Mouse (Mus musculus): ENCODE results near the gene Krtap2-4. TPM values are rescaled to one million over a fixed set of nuclear protein-coding genes. Genes with fewer than 3 reads are reported as not detected.
A peak's percentile ranks its signal among the peaks of the same experiment; 100 is the strongest.

Gene Krtap2-4
- total RNA-seq, 2 experiments from 2014 or later = not detected

- intact Hi-C loops (cut with DNase I) = no loop called here
- no peak for DNase-seq (ENCODE audit: low spot score in 2 of 2)
Observed at GRCm38 (mm10) chr11:99590981-99591380, 23.7 kb downstream of the Krtap2-4 start, which contains the start of gene Krtap1-3. Gene Krtap1-3, minus strand, starts transcription at chr11:99591339.

- intact Hi-C loops (cut with DNase I) = no loop called here
- DNase-seq (ENCODE audit: low spot score in 2 of 2) = peak; percentile 18 to 26
Observed at GRCm38 (mm10) chr11:99585096-99585495, 29.6 kb downstream of the Krtap2-4 start.

- intact Hi-C loops (cut with DNase I) = no loop called here
- DNase-seq (ENCODE audit: low spot score in 2 of 2) = no peak
Observed at GRCm38 (mm10) chr11:99583245-99583704, 31.4 kb downstream of the Krtap2-4 start, which contains the start of gene Krtap1-4. Gene Krtap1-4, minus strand, starts transcription at chr11:99583654.

- intact Hi-C loops (cut with DNase I) = no loop called here
- DNase-seq (ENCODE audit: low spot score in 2 of 2) = peak in 1 of 2 experiments; percentile 45
Observed at GRCm38 (mm10) chr11:99581564-99581963, 33.1 kb downstream of the Krtap2-4 start.

DNA sequence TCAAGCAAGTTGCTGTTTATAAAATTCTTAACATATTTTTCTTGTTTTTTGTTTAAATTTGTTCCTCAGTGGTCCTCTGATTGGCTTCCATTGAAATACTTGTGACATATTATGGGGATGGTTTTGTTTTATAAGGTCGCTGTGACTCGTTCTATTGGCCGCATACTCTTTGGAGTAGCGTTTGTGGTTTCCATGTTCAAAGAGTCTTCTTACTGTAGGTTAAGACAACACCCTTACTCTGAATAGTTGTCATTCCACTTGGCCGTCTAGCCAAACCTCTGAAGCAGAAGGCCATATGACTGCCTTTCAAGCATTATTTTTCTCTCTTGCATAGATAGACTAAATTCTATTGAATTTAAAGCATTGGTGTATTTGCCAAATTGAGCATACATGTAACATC is 33.6 kb downstream of the Krtap2-4 start:
- intact Hi-C loops (cut with DNase I) = no loop called here
- no peak for DNase-seq (ENCODE audit: low spot score in 2 of 2)

DNA sequence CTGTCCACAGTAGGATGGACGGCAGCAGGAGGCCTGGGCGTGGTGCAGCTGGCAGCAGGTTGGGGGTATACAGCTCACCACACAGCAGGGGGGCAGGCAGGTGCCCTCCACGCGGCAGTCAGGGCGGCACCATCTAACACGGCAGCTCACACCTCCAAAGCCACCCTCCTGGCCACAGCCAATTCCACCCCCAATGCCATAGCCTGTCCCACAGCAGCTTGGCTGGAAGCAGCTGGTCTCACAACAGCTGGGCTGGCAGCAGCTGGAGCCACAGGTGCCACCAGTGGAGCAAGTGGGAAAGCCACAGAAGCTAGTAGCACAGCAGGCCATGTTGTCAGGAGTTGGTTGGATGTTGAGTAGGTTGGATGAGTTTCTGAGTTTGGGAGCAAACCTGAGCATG is 34.0 kb downstream of the Krtap2-4 start, which contains the start of gene Krtap1-5:
Gene Krtap1-5 (minus strand): TSS at position 381 of the 400 bp plus-strand sequence.
- no peak for DNase-seq (ENCODE audit: low spot score in 2 of 2)
- intact Hi-C loops (cut with DNase I) = no loop called here

- DNase-seq (ENCODE audit: low spot score in 2 of 2) = peak; percentile 54 to 66
- intact Hi-C loops (cut with DNase I) = loop anchor here (10.0 kb wide), 2 partner anchors 189 to 431 kb away; partner anchors contain the start of gene Krt10
Observed at GRCm38 (mm10) chr11:99574106-99574505, 40.5 kb downstream of the Krtap2-4 start.

DNA sequence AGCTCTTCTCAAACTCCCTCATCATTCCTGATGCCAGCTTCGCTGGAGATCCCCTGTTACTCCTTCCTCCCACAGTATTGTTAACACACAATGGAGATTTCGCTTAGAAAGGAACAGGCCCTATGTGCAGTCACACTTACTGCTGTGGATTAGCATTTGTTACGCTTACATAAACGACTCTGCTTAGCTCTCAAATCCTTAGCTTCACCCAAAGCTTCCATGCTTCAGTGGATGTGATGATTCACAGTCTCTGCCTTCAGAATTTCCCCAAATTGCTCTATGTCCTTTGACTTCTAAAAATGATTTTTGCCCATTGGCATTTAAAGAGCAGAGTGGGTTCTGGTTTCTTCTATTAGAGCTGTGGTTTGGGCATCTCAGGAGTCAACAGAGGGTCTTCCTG is 41.5 kb downstream of the Krtap2-4 start:
- DNase-seq (ENCODE audit: low spot score in 2 of 2) = peak in 1 of 2 experiments; percentile 48
- intact Hi-C loops (cut with DNase I) = loop anchor here (2.0 to 10.0 kb wide), 4 partner anchors 106 to 432 kb away; partner anchors contain the start of gene Krt10

GRCm38 (mm10) chr11:99566530-99566929 is 48.1 kb downstream of the Krtap2-4 start, which contains the start of gene Krtap3-1:
Gene Krtap3-1, minus strand, starts transcription at chr11:99566630.
- intact Hi-C loops (cut with DNase I) = no loop called here
- DNase-seq (ENCODE audit: low spot score in 2 of 2) = no peak

Other genes with a start within 250 kb of the Krtap2-4 start
- under 1 TPM in 1 of 2 experiments, not detected in 1; 0.34 TPM for gene Krt28, start 239.9 kb downstream of the Krtap2-4 start, total RNA-seq (2021)
- gene Krt10, start 225.5 kb downstream of the Krtap2-4 start, total RNA-seq (2021) = 10 to 100 TPM; 10.6 to 11.7 TPM
- 10 to 100 TPM; 10.3 TPM for gene Krt12, start 192.6 kb downstream of the Krtap2-4 start, total RNA-seq (2021)
- not detected for gene Krt20, start 176.7 kb downstream of the Krtap2-4 start, total RNA-seq (2021)
- gene Krt23, start 121.7 kb downstream of the Krtap2-4 start, total RNA-seq (2021) = not detected
- not detected for gene Krt39, start 93.5 kb downstream of the Krtap2-4 start, total RNA-seq (2021)
- gene Krt40, start 71.7 kb downstream of the Krtap2-4 start, total RNA-seq (2021) = not detected
- gene Krtap3-3, start 64.0 kb downstream of the Krtap2-4 start, total RNA-seq (2021) = not detected
- gene Krtap3-2, start 58.0 kb downstream of the Krtap2-4 start, total RNA-seq (2021) = not detected
- not detected for gene Gm11939, start 55.4 kb downstream of the Krtap2-4 start, total RNA-seq (2021)
- not detected for gene Krtap3-1, start 48.2 kb downstream of the Krtap2-4 start, total RNA-seq (2021)
- gene Krtap1-5, start 33.8 kb downstream of the Krtap2-4 start, total RNA-seq (2021) = not detected
- not detected for gene Krtap1-4, start 31.2 kb downstream of the Krtap2-4 start, total RNA-seq (2021)
- not detected for gene Krtap1-3, start 23.5 kb downstream of the Krtap2-4 start, total RNA-seq (2021)
- not detected for gene Krtap9-3, start 16.7 kb downstream of the Krtap2-4 start, total RNA-seq (2021)
- gene Gm11938, start 11.5 kb downstream of the Krtap2-4 start, total RNA-seq (2021) = not detected
- not detected for gene Gm11937, start 4.7 kb downstream of the Krtap2-4 start, total RNA-seq (2021)
- gene Gm11562, start 5.6 kb upstream of the Krtap2-4 start, total RNA-seq (2021) = not detected
- gene Krtap4-1, start 13.4 kb upstream of the Krtap2-4 start, total RNA-seq (2021) = not detected
- not detected for gene Krtap4-2, start 20.2 kb upstream of the Krtap2-4 start, total RNA-seq (2021)
- not detected for gene Krtap4-7, start 29.2 kb upstream of the Krtap2-4 start, total RNA-seq (2021)
- gene Gm11555, start 35.4 kb upstream of the Krtap2-4 start, total RNA-seq (2021) = not detected
- gene Gm11563, start 44.1 kb upstream of the Krtap2-4 start, total RNA-seq (2021) = not detected
- not detected for gene Krtap4-6, start 51.1 kb upstream of the Krtap2-4 start, total RNA-seq (2021)
- not detected for gene Gm14190, start 75.9 kb upstream of the Krtap2-4 start, total RNA-seq (2021)
- not detected for gene Gm14180, start 119.4 kb upstream of the Krtap2-4 start, total RNA-seq (2021)
- not detected for gene Gm11595, start 158.1 kb upstream of the Krtap2-4 start, total RNA-seq (2021)
- gene Krtap4-8, start 165.9 kb upstream of the Krtap2-4 start, total RNA-seq (2021) = not detected
- gene Krtap4-9, start 170.4 kb upstream of the Krtap2-4 start, total RNA-seq (2021) = not detected
- gene Gm11596, start 178.6 kb upstream of the Krtap2-4 start, total RNA-seq (2021) = not detected
- gene Gm11569, start 184.1 kb upstream of the Krtap2-4 start, total RNA-seq (2021) = not detected
- gene Gm11554, start 189.6 kb upstream of the Krtap2-4 start, total RNA-seq (2021) = not detected
- gene Krtap4-13, start 195.0 kb upstream of the Krtap2-4 start, total RNA-seq (2021) = not detected
- not detected for gene Gm11564, start 200.8 kb upstream of the Krtap2-4 start, total RNA-seq (2021)
- not detected for gene 2300003K06Rik, start 223.2 kb upstream of the Krtap2-4 start, total RNA-seq (2021)
- gene Krtap4-16, start 236.8 kb upstream of the Krtap2-4 start, total RNA-seq (2021) = not detected
- gene Gm11568, start 243.1 kb upstream of the Krtap2-4 start, total RNA-seq (2021) = not detected
- gene Gm11559, start 249.6 kb upstream of the Krtap2-4 start, total RNA-seq (2021) = not detected